Mouse (Mus musculus): Measurements from ENCODE around the gene Tmem145.

DNA sequence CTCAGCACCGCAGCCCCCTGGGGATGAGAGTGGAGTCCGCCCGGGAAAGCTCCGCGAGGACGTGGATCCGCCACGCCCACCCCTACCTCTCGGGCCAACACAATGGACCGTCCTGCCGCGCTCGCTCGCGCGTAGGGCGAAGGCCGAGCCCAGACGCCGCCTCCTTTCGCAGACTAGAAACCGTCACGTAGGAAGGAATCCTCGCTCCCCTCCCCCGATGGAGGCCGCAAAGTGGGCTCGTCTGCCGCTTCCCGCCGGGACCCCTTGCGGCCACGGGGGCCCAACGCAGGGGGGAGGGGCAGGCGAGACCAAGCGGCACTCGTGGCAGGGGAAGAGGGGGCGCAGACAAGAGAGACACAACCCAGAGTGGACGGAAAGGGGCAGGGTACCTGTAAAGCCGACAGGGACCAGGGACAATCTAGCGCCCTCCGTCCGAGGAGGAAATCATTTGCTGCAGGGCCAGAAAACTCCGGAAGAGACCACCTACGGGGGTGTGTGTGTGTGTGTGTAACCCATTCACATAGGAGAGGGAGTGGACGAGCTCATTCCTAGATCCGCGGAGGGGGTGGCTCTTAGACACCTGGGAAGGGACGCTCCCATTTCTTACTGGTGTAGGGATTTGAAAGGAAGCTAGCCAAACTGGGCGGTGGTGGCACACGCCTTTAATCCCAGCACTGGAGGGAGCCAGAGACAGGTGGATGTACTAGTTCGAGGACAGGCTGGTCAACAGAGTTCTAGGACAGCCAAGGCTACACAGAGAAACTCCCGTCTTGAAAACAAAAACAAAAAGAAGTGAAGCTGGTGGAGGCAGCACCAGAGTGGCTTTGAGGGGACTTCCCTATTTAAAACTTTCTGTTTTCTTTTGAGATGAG lies 8.2 kb upstream of the Tmem145 start, which contains the start of gene Pafah1b3:
- peak; percentile 39 for TF ChIP-seq CTCF (IDR thresholded peaks at IDR 0.05; ENCODE audit: low read depth)
- TF ChIP-seq EP300 (IDR thresholded peaks at IDR 0.05; ENCODE audit: low read depth), result peak; percentile 67; the same call in 1 of the 2 replicates

All from heart, postnatal 0 days (tissue).